Mouse (Mus musculus) CH12.LX (cell line): ENCODE results near the gene Dpf3.

Source experiments
- CTCF ChIP-seq, 2 experiments: IDR thresholded peaks in 1 of 2; conservative IDR thresholded peaks in 1 of 2; 2 replicates each; pipeline ENCODE4 v1.5.1; 2011 to 2012; ENCODE audit warnings: low read depth in 2 of 2, low read length in 2 of 2, improper control_type of control experiment in 1 of 2, inconsistent platforms in 1 of 2, mild to moderate bottlenecking in 1 of 2, moderate library complexity in 1 of 2
- KAT2A ChIP-seq: IDR thresholded peaks from 2 replicates; pipeline ENCODE4 v1.6.1; 2012; ENCODE audit warnings: low read length, improper control_type of control experiment, inconsistent platforms; ENCODE audit not compliant: insufficient replicate concordance
- POLR2A ChIP-seq: IDR thresholded peaks from 2 replicates; pipeline ENCODE4 v1.6.1; 2011; ENCODE audit warnings: low read depth, mild to moderate bottlenecking, improper control_type of control experiment, low read length
- TCF12 ChIP-seq: IDR thresholded peaks from 2 replicates; pipeline ENCODE4 v1.6.1; 2014; ENCODE audit warnings: low read depth, mild to moderate bottlenecking, inconsistent platforms, low read length, improper control_type of control experiment
- USF1 ChIP-seq: IDR thresholded peaks from 2 replicates; pipeline ENCODE4 v1.6.1; 2014; ENCODE audit warnings: low read depth, mild to moderate bottlenecking, inconsistent platforms, low read length, improper control_type of control experiment
- ZKSCAN1 ChIP-seq: IDR thresholded peaks from 2 replicates; pipeline ENCODE4 v1.6.1; 2012; ENCODE audit warnings: low read depth, inconsistent platforms, low read length, improper control_type of control experiment, borderline replicate concordance
- ZMIZ1 ChIP-seq: IDR thresholded peaks from 2 replicates; pipeline ENCODE4 v1.6.1; 2012; ENCODE audit warnings: low read depth, mild to moderate bottlenecking, inconsistent platforms, low read length, improper control_type of control experiment

GRCm38 (mm10) chr12:83392011-83392410 lies 95.5 kb downstream of the Dpf3 start:
- TF ChIP-seq ZMIZ1 (no peak), CTCF (conservative IDR thresholded peaks at IDR 0.05 in 1 of 2, IDR thresholded peaks at IDR 0.05 in 1 of 2; ENCODE audit: low read depth in 2 of 2, low read length in 2 of 2) (no peak), TCF12 (no peak), ZKSCAN1 (no peak), POLR2A (no peak), KAT2A (no peak), USF1 (no peak)
